Mouse (Mus musculus): Measurements from ENCODE around the gene Apol6. TPM values are rescaled to one million over a fixed set of nuclear protein-coding genes. Genes with fewer than 3 reads are reported as not detected.

Apol6 gene
- polyA plus RNA-seq, 1 experiment, result 0.39 TPM

DNA sequence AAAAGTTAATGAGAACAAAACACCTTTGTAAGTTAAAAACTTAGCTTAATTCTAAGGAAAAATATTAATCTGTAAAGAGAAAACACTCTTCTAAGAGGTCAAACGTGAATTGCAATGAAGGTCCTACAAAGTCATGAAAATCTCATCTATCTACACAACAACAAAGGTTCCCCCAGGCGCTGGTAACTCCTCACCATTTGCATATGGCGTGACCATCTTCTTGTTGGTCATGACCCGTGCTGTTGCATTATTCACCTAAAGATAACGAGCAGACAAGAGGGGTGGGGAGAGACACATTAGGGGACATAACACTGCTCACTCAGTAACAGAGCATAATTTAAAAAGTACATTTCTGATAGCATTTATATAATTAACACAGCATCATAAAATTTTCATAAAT lies 58.2 kb downstream of the Apol6 start:
- H3K27me3 ChIP-seq (ENCODE audit: control insufficient read depth, insufficient read depth, low read length), result no peaks in the 10 kb centered on the region
- peaks cover 7% of the 10 kb centered on the region for H3K36me3 ChIP-seq (ENCODE audit: control insufficient read depth, insufficient read depth, low read length)
- no peak overlapping the region for H3K4me3 ChIP-seq (ENCODE audit: low read depth, low read length)
- H3K27ac ChIP-seq (ENCODE audit: insufficient read depth, low read depth, low read length), result no peak overlapping the region
- peaks cover 9% of the 10 kb centered on the region for H3K4me1 ChIP-seq (ENCODE audit: control insufficient read depth, insufficient read depth, insufficient read length, low read length)
- whole genome bisulfite sequencing, result 92% methylated on average over 5 of the region's 5 CpGs
- TF ChIP-seq POLR2A (IDR thresholded peaks at IDR 0.05; ENCODE audit: low read depth, low read length) (no peak), CTCF (IDR thresholded peaks at IDR 0.05; ENCODE audit: extremely low read depth, insufficient read length, insufficient replicate concordance, low read depth, low read length) (no peak)

GRCm38 (mm10) chr15:77104349-77105158 lies 60.0 kb downstream of the Apol6 start:
- no peaks in the 10 kb centered on the region for H3K36me3 ChIP-seq (ENCODE audit: control insufficient read depth, insufficient read depth, low read length)
- TF ChIP-seq POLR2A (IDR thresholded peaks at IDR 0.05; ENCODE audit: low read depth, low read length), result no peak
- TF ChIP-seq CTCF (IDR thresholded peaks at IDR 0.05; ENCODE audit: extremely low read depth, insufficient read length, insufficient replicate concordance, low read depth, low read length), result no peak
- peak overlapping the region; percentile 83; the same call in 1 of the 2 replicates for H3K27ac ChIP-seq (ENCODE audit: insufficient read depth, low read depth, low read length)
- no peaks in the 10 kb centered on the region for H3K27me3 ChIP-seq (ENCODE audit: control insufficient read depth, insufficient read depth, low read length)
- 30% methylated on average over 10 of the region's 10 CpGs for WGBS
- H3K4me1 ChIP-seq (ENCODE audit: control insufficient read depth, insufficient read depth, insufficient read length, low read length), result peaks cover 9% of the 10 kb centered on the region
- no peak overlapping the region for H3K4me3 ChIP-seq (ENCODE audit: low read depth, low read length)

DNA sequence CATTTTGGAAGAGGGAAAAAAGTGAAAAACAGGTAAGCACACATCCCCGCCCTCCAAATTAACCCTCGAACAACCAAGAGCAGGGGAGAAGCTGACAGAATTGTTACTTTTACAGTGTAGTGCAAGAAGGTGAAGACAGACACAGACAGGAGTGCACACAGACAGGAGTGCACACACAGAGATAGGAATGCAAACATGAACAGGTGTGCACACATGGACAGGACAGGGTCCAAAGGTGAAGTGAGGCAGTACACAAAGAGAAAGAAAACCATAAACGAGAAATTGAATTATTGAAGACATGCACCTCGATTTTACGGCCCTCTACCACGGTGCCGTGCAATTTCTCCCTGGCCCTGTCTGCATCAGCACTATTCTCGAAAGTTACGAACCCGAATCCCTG lies 60.7 kb downstream of the Apol6 start:
- WGBS, result 17% methylated on average over 10 of the region's 10 CpGs
- Histone ChIP-seq H3K4me1 (ENCODE audit: control insufficient read depth, insufficient read depth, insufficient read length, low read length) (peaks cover 9% of the 10 kb centered on the region), H3K27ac (ENCODE audit: insufficient read depth, low read depth, low read length) (no peak overlapping the region), H3K4me3 (ENCODE audit: low read depth, low read length) (no peak overlapping the region), H3K27me3 (ENCODE audit: control insufficient read depth, insufficient read depth, low read length) (no peaks in the 10 kb centered on the region), H3K36me3 (ENCODE audit: control insufficient read depth, insufficient read depth, low read length) (no peaks in the 10 kb centered on the region)
- TF ChIP-seq POLR2A (IDR thresholded peaks at IDR 0.05; ENCODE audit: low read depth, low read length) (no peak), CTCF (IDR thresholded peaks at IDR 0.05; ENCODE audit: extremely low read depth, insufficient read length, insufficient replicate concordance, low read depth, low read length) (no peak)

Other genes starting within 250 kb of the Apol6 start
- 1.2 and 2.1 TPM in 2 replicates for gene Zfp251, start 173.3 kb upstream of the Apol6 start, polyA plus RNA-seq (2012; rRNA removed)
- 1.7 and 2.3 TPM in 2 replicates for gene Zfp7, start 165.5 kb upstream of the Apol6 start, polyA plus RNA-seq (2012; rRNA removed)
- 0.56 TPM in 1 of 2 replicates, not detected in the other for gene Gm49527, start 165.4 kb upstream of the Apol6 start, polyA plus RNA-seq (2012; rRNA removed)
- gene Zfp647, start 119.3 kb upstream of the Apol6 start, polyA plus RNA-seq (2012; rRNA removed), result 0.46 and 1.0 TPM in 2 replicates
- gene 1110038F14Rik, start 96.2 kb upstream of the Apol6 start, polyA plus RNA-seq (2012; rRNA removed), result 4.5 and 5.2 TPM in 2 replicates
- not detected in 2 replicates for gene Mb, start 5.9 kb downstream of the Apol6 start, polyA plus RNA-seq (2012; rRNA removed)

Measured in small intestine, adult 2 months (tissue).